In the genomic region with DNA sequence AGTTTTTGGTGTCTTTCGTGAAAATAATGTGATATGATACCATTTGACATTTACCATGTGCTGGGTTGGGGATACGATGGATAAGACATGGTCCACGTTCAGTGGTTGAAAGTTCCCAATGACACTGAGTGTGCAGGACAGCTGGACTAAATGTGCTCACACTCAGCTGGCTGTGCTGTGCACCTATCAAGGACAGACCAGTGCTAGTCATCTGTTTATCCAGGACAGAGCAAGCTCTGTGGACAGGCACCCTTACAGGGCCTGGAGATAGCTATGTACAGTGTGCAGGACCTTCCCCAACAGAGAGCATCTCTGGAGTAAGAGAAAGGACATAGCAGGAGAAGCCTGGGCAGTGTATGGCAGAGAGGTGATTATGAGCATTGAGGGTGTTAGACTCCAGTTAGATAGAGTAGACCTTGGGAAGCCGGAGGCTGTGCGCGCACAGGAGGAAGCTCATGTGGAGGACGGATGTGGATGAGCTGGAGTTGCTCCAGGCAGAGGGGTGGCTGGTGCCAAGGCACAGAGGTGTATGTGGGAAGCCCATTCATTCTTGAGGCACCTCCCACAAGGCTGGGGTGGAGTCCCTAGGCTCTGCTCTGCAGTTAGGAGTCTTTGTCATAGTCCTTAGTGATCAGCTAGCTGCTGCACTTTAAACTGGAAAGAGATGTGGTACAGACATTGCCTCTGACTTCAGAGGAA, we compare ENCODE assay signal across 16 mouse cellular contexts. TPM values are rescaled to one million over a fixed set of nuclear protein-coding genes. Genes with fewer than 3 reads are reported as not detected.
A peak's percentile ranks its signal among the peaks of the same experiment; 100 is the strongest.
DNase-seq lines count a peak whose midpoint lies in the region; ATAC-seq lines count a peak whose summit lies in the region.
"Had no signal": no experiment of that assay in that cellular context is flagged by ENCODE, and none has a peak within 500 bp of the region (broad histone marks: within the 10 kb centered on the region; RNA-seq: fewer than 3 reads in every experiment).

No protein-coding gene starts in this region.

- H3K27ac ChIP-seq in kidney, embryonic 15.5 days: no peak overlapping the region
- H3K27ac ChIP-seq: forebrain, embryonic 12.5 days; gastrocnemius, adult 2 months; hindbrain, embryonic 10.5 days; midbrain, embryonic 12.5 days had no signal

- H3K4me2 ChIP-seq in kidney, embryonic 15.5 days: no peak overlapping the region
- H3K4me2 ChIP-seq: embryonic facial prominence, embryonic 12.5 days; forebrain, embryonic 12.5 days; lung, embryonic 14.5 days; midbrain, embryonic 12.5 days had no signal

- WGBS in kidney, embryonic 15.5 days: 82% methylated on average over 7 of the region's 7 CpGs

- peaks cover 87% of the 10 kb centered on the region for H3K4me1 ChIP-seq in kidney, embryonic 15.5 days

- no peaks in the 10 kb centered on the region for H3K9me3 ChIP-seq in kidney, embryonic 15.5 days (replicated peaks)
- H3K9me3 ChIP-seq: embryonic facial prominence, embryonic 12.5 days; forebrain, embryonic 12.5 days; hindbrain, embryonic 10.5 days; midbrain, embryonic 12.5 days had no signal

- ATAC-seq in kidney, embryonic 15.5 days (replicated peaks; ENCODE audit: low FRiP score): 0 out of 2 replicates have a peak, but pooled peaks have one; percentile 20
- no peak for ATAC-seq in frontal cortex, adult (ENCODE audit: low TSS enrichment)

- no peak overlapping the region for H3K4me3 ChIP-seq in kidney, embryonic 15.5 days (replicated peaks)
- H3K4me3 ChIP-seq: embryonic facial prominence, embryonic 12.5 days; forebrain, embryonic 12.5 days; gastrocnemius, adult 2 months; hindbrain, embryonic 10.5 days; midbrain, embryonic 12.5 days had no signal

- peak; percentile 28 for DNase-seq in kidney, adult 18-20 months
- DNase-seq in kidney, adult 11 months: no peak
- DNase-seq in ZHBTc4 (ENCODE audit: low read depth, low spot score): peak; percentile 65
- peak; percentile 35 for DNase-seq in adrenal gland, postnatal 14 days
- no peak for DNase-seq in gastrocnemius, postnatal 25 days
- DNase-seq: cerebellum, adult 9-11 months; gastrocnemius, adult 2 months; liver; lung, embryonic 14.5 days; retina, postnatal 1 day had no signal

- H3K36me3 ChIP-seq in kidney, embryonic 15.5 days: no peaks in the 10 kb centered on the region
- H3K36me3 ChIP-seq: embryonic facial prominence, embryonic 12.5 days; forebrain, embryonic 12.5 days; hindbrain, embryonic 10.5 days; midbrain, embryonic 12.5 days had no signal

- H3K27me3 ChIP-seq in kidney, embryonic 15.5 days: no peaks in the 10 kb centered on the region
- H3K27me3 ChIP-seq: embryonic facial prominence, embryonic 12.5 days; forebrain, embryonic 12.5 days; midbrain, embryonic 12.5 days had no signal

- no peak overlapping the region for H3K9ac ChIP-seq in kidney, embryonic 15.5 days
- H3K9ac ChIP-seq: embryonic facial prominence, embryonic 12.5 days; forebrain, embryonic 12.5 days; lung, embryonic 14.5 days; midbrain, embryonic 12.5 days had no signal

RNA-seq across cellular contexts. Expression of a gene that starts 31.4 kb away (rescaled TPM):
- 73.3 and 106 TPM in 2 replicates for total RNA-seq in adrenal gland, postnatal 14 days (2021)
- 27.6 and 30.4 TPM in 2 replicates for polyA plus RNA-seq in kidney, embryonic 15.5 days (2015; fragmentation: Nextera tagmentation; extraction: Ambion mirVana)
- total RNA-seq in gastrocnemius, postnatal 25 days (2021): 100 to 1,000 TPM; 159 to 210 TPM

Comparison
In these comparisons a context has a peak if more than half of its experiments do, and no peak if none do; other contexts are left out.
1. DNase-seq: peak in kidney, adult 18-20 months (single experiment), ZHBTc4 (single experiment) and adrenal gland, postnatal 14 days (single experiment); none in kidney, adult 11 months (single experiment) and gastrocnemius, postnatal 25 days (single experiment).